Mouse (Mus musculus): ENCODE results near the gene Edf1. TPM values are rescaled to one million over a fixed set of nuclear protein-coding genes. Genes with fewer than 3 reads are reported as not detected.
A peak's percentile ranks its signal among the peaks of the same experiment; 100 is the strongest.
"Not testable (repeated sequence)": the region's sequence is repeated elsewhere in the genome, so short reads cannot be mapped to it uniquely, and the experiment has no call there.

Gene Edf1
- polyA plus RNA-seq, 1 experiment from 2014 or later: 433 TPM

DNA sequence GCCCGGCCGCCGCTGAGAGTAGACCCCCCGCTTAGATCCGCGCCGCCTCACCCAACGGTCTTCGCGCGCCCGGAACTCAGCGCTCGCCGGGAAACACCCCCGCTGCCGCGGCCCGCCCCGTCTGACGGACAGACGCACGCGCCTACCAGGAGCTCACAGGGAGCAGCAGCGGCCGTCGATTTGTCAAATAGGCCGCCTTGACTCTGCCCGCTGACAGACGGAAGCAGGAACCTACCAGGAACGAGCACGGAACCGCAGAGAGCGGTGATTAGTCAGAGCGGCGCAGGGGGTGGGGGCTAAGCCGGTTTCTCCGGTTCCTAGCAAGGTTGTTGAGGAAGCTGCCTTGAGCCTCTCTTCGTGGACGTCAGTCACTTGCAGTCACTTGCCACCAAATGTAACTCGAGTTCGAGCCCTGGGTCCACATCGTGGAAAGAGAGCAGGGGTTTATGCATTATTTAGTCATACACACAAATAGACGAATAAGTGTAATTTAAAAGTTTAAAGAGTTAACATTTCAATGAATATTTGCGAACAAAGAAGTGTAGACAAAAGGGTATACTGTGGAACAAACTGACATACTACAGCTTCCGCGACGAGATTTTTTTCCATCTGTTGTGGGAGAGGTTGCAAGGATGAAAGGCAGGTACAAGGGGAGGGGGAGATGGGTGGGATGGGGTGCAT lies 10.7 kb upstream of the Edf1 start, which contains the start of gene Traf2:
Gene Traf2, minus strand, starts transcription at position 130 of the 681 bp plus-strand sequence.
- Histone ChIP-seq H3K27ac (replicated peaks) (peak within 1 kb of the TSS; percentile 51), H3K4me1 (peaks cover 19% of the 10 kb centered on the region), H3K4me3 (replicated peaks) (peak within 1 kb of the TSS; percentile 65), H3K4me2 (peak within 1 kb of the TSS; percentile 82), H3K9me3 (replicated peaks) (no peaks in the 10 kb centered on the region), H3K9ac (replicated peaks) (peak within 1 kb of the TSS; percentile 64), H3K27me3 (replicated peaks) (no peaks in the 10 kb centered on the region), H3K36me3 (no peaks in the 10 kb centered on the region)
- peak; percentile 99 for ATAC-seq (ENCODE audit: low FRiP score)
- WGBS: 3% methylated on average over 48 of the region's 48 CpGs

DNA sequence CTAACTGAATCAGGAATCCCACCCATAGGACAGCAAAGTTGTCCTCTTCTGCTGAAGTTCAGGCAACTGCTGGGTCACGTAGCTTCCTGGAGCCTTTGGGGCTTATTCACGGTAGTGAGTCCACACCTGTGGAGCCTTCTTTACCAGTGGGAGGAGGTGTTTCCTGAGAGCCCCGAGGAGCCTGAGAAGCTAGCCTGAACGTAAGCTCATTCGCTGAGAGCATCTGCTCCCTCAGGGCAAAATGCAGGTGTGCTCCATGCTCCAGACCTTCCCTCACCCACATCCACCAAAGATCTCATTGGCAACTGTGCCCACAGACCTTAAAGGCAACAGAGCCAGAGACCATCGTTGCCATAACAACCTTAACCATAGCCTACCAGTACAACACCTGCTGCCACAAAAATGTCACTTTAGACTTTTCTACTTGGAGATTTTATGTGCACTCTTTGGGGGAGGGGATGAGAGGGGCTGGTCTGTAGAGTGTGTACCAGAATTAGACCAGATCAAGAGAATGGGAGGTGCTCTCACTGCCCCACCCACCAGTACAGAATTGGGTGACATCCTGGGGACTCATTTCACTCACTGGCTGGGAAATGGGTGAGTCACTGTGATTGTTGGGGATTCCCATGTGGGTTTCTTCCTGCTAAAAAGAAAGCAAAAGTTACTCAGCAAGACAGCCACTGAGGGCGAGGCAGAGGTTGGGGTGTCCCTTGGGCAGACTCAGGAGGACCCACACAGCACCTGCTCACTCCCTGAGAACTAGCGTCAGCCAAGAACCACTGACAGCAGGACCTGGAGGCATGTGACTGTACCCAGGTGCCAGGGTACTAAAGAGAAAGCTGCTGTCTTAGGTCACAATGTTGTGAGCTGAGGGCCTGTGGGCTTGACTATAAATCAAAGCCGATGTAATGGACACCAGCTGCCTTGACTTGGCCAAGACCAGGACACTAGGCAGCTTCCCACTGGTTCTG lies 8.3 kb upstream of the Edf1 start:
- 79% methylated on average over 9 of the region's 9 CpGs for whole genome bisulfite sequencing
- Histone ChIP-seq H3K27ac (replicated peaks) (no peak overlapping the region), H3K36me3 (no peaks in the 10 kb centered on the region), H3K9ac (replicated peaks) (no peak overlapping the region), H3K27me3 (replicated peaks) (no peaks in the 10 kb centered on the region), H3K4me2 (no peak overlapping the region), H3K4me3 (replicated peaks) (no peak overlapping the region), H3K9me3 (replicated peaks) (no peaks in the 10 kb centered on the region), H3K4me1 (peaks cover 16% of the 10 kb centered on the region)
- ATAC-seq (ENCODE audit: low FRiP score): no peak

DNA sequence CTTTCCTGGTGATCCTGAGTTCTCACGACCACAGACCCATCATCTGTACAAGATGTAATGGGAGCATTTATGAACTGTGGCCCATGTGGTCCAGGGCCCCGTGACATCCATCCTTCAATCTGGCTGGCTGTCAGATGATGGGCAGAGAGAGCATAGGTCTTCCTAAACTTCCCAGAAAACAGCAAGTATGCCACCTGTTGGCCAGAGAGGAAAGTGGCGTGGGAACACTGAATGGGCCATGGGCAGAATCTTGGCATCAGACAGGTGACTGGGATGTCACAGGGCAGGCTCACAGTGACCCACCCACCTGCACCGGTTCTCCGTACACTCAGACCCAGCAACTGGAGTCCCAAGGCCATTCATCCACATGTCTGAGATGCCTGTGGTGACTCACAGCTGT lies 6.5 kb upstream of the Edf1 start:
- no peak for ATAC-seq (ENCODE audit: low FRiP score)
- Histone ChIP-seq H3K27me3 (replicated peaks) (no peaks in the 10 kb centered on the region), H3K27ac (replicated peaks) (no peak overlapping the region), H3K9ac (replicated peaks) (no peak overlapping the region), H3K4me1 (peaks cover 8% of the 10 kb centered on the region), H3K36me3 (no peaks in the 10 kb centered on the region), H3K9me3 (replicated peaks) (no peaks in the 10 kb centered on the region), H3K4me3 (replicated peaks) (no peak overlapping the region), H3K4me2 (no peak overlapping the region)
- WGBS: 42% methylated on average over 5 of the region's 5 CpGs

DNA sequence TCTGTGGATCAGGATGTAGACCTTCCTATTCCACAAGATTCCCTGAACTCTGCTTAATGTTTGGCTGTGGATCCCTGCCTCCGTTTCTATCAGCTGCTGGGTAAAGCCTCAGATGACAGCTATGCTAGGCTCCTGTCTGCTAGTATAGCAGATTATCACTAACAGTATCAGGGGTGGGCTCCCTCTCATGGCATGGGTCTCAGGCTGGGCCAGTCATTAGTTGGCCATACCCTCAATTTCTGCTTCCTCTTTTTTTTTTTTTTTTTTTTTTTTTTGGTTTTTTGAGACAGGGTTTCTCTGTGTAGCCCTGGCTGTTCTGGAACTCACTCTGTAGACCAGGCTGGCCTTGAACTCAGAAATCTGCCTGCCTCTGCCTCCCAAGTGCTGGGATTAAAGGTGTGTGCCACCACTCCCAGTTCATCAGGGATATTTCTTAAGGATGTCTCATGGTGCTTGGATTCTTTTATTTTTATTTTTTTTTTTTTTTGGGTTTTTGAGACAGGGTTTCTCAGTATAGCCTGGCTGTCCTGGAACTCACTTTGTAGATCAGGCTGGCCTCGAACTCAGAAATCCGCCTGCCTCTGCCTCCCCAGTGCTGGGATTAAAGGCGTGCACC lies 4.4 kb upstream of the Edf1 start:
- H3K4me1 ChIP-seq: peaks cover 13% of the 10 kb centered on the region
- ATAC-seq (ENCODE audit: low FRiP score); H3K27ac ChIP-seq (replicated peaks); H3K4me2 ChIP-seq; H3K4me3 ChIP-seq (replicated peaks); H3K9ac ChIP-seq (replicated peaks); H3K27me3 ChIP-seq (replicated peaks); H3K9me3 ChIP-seq (replicated peaks); H3K36me3 ChIP-seq: not testable (repeated sequence)
- 90% methylated on average over 4 of the region's 4 CpGs for WGBS

DNA sequence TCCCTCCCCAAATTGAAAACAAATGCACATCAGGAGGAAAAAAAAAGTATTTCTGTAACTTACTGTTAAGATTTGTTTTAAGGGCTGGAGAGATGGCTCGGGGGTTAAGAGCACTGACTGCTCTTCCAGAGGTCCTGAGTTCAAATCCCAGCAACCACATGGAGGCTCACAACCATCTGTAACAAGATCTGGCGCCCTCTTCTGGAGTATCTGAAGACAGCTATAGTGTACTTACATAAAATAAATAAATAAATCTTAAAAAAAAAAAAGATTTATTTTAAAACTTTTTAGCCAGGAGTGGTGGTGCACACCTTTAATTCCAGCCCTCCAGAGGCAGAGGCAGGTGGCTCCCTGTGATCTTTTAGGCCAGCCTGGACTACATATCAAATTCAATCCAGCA lies 2.2 kb upstream of the Edf1 start:
- not testable (repeated sequence) for H3K9me3 ChIP-seq (replicated peaks); H3K9ac ChIP-seq (replicated peaks); H3K27ac ChIP-seq (replicated peaks); H3K4me3 ChIP-seq (replicated peaks); H3K36me3 ChIP-seq; H3K4me2 ChIP-seq; ATAC-seq (ENCODE audit: low FRiP score); H3K27me3 ChIP-seq (replicated peaks)
- WGBS: 57% methylated on average over 2 of the region's 2 CpGs
- peaks cover 30% of the 10 kb centered on the region for H3K4me1 ChIP-seq

DNA sequence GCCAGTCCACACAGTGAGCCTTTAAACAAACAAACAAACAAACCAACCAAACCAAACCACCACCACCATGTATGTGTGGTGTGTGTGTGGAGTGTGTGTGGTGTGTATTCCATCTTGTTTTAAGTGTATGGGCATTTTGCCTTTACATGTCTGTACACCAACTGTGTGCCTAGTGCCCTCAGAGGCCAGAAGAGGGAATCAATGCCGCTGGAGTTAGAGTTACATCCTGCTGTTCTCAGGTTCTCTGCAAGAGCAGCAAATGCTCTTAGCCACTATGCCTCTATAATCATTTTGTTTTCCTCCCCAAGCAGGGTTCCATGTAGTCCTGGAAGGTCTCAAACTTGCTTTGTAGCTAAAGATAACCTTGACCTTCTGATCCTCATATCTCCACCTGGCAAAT lies 1.4 kb upstream of the Edf1 start:
- 39% methylated on average over 1 of the region's 1 CpGs for WGBS
- H3K4me1 ChIP-seq: peaks cover 30% of the 10 kb centered on the region
- ATAC-seq (ENCODE audit: low FRiP score): no peak
- H3K9ac ChIP-seq (replicated peaks): no peak overlapping the region
- no peaks in the 10 kb centered on the region for H3K27me3 ChIP-seq (replicated peaks)
- no peak overlapping the region for H3K27ac ChIP-seq (replicated peaks)
- no peaks in the 10 kb centered on the region for H3K9me3 ChIP-seq (replicated peaks)
- H3K4me3 ChIP-seq (replicated peaks): no peak overlapping the region
- H3K36me3 ChIP-seq: peaks cover 18% of the 10 kb centered on the region
- H3K4me2 ChIP-seq: 0 out of 2 replicates have a peak overlapping the region, but pooled peaks have one; percentile 84

DNA sequence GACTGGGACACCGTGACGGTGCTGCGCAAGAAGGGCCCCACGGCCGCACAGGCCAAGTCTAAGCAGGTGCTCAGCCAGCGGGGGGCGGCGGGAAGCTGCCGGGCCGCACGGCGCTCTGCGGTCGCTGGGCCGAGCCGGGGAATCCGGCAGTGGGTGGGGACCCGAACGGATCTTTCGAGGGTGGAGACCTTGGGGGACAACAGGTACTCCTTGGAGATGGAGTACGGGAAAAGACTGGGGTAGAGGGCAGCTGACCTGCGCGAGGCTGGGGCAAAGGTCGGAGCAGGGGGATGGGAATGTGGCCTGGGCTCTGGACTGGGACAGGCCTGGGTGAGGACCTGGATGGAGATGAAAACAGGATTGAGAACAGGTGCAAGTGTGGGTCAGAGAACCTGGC lies 315 bp downstream of the Edf1 start:
- Histone ChIP-seq H3K4me3 (replicated peaks) (peak overlapping the region; percentile 87), H3K4me2 (peak overlapping the region; percentile 84), H3K36me3 (peaks cover 34% of the 10 kb centered on the region), H3K4me1 (peaks cover 30% of the 10 kb centered on the region), H3K27me3 (replicated peaks) (no peaks in the 10 kb centered on the region), H3K9me3 (replicated peaks) (no peaks in the 10 kb centered on the region), H3K27ac (replicated peaks) (peak overlapping the region; percentile 80), H3K9ac (replicated peaks) (peak overlapping the region; percentile 97)
- 0 out of 2 replicates have a peak, but pooled peaks have one; percentile 16 for ATAC-seq (ENCODE audit: low FRiP score)
- WGBS: under 1% methylated on average over 24 of the region's 24 CpGs

DNA sequence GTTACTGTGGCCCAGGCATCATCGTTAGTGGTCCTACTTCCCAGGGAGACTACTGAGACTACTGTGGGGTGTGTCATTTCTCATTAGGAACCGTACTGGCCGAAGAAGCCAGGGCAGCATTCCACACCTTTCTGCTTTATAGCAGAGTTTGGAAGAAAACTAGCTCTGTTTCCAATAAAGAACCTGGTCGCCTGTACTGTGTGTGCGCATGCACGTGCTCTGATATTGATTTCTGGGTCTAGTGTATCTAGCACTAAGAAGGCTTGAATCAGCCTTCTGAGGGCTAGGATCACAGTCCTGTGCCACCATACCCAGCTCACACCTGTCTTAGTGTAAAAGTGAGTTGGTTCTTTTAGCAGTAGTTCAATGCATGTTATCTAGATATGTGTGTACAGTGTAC lies 1.1 kb downstream of the Edf1 start:
- WGBS: 76% methylated on average over 6 of the region's 6 CpGs
- Histone ChIP-seq H3K9ac (replicated peaks) (peak overlapping the region; percentile 97), H3K27ac (replicated peaks) (no peak overlapping the region), H3K4me2 (peak overlapping the region; percentile 84), H3K9me3 (replicated peaks) (no peaks in the 10 kb centered on the region), H3K4me3 (replicated peaks) (peak overlapping the region; percentile 87), H3K4me1 (peaks cover 30% of the 10 kb centered on the region), H3K27me3 (replicated peaks) (no peaks in the 10 kb centered on the region), H3K36me3 (peaks cover 42% of the 10 kb centered on the region)
- ATAC-seq (ENCODE audit: low FRiP score): no peak

DNA sequence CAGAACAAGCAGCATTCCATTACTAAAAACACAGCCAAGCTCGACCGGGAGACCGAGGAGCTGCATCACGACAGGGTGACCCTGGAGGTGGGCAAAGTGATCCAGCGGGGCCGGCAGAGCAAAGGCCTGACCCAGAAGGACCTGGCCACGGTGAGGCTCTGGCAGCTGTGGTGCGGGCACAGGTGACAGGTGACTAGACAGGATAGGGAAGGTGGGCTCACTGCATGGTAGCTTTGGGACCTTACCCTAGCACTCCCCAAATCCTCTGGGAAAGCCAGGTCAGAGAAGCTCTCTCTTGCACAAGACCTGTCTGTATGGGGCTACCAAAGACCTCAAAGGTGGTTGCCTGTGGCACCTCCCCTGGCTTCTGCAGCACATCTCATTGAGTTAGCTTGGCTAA lies 2.9 kb downstream of the Edf1 start:
- Histone ChIP-seq H3K36me3 (peaks cover 54% of the 10 kb centered on the region), H3K27me3 (replicated peaks) (no peaks in the 10 kb centered on the region), H3K4me3 (replicated peaks) (no peak overlapping the region), H3K9ac (replicated peaks) (no peak overlapping the region), H3K9me3 (replicated peaks) (no peaks in the 10 kb centered on the region), H3K4me1 (peaks cover 30% of the 10 kb centered on the region), H3K27ac (replicated peaks) (no peak overlapping the region), H3K4me2 (no peak overlapping the region)
- WGBS: 94% methylated on average over 8 of the region's 8 CpGs
- ATAC-seq (ENCODE audit: low FRiP score): no peak

DNA sequence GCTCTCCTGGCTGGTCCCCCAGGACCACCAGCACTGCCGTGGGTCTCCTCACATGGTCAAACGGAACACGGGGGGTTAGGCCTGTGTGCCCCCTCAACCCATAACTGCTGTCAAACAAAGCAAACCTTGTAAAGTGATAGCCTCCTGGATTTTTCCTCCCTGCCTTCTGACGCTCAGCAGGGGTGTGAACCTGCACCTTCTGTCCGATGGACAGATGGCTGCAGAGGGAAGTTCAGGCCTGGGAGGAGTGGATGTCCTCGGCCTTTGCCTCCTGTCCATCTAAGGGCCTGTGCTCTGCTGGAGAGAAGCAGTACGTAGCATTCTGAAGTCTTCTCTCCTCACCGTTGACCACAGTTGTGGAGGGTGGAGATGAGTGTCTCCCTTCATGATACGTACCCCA lies 4.3 kb downstream of the Edf1 start:
- H3K9me3 ChIP-seq (replicated peaks): no peaks in the 10 kb centered on the region
- no peak overlapping the region for H3K4me2 ChIP-seq
- H3K27me3 ChIP-seq (replicated peaks): no peaks in the 10 kb centered on the region
- no peak for ATAC-seq (ENCODE audit: low FRiP score)
- WGBS: 91% methylated on average over 9 of the region's 9 CpGs
- H3K36me3 ChIP-seq: peaks cover 56% of the 10 kb centered on the region
- peaks cover 22% of the 10 kb centered on the region for H3K4me1 ChIP-seq
- H3K9ac ChIP-seq (replicated peaks): no peak overlapping the region
- H3K27ac ChIP-seq (replicated peaks): no peak overlapping the region
- no peak overlapping the region for H3K4me3 ChIP-seq (replicated peaks)

DNA sequence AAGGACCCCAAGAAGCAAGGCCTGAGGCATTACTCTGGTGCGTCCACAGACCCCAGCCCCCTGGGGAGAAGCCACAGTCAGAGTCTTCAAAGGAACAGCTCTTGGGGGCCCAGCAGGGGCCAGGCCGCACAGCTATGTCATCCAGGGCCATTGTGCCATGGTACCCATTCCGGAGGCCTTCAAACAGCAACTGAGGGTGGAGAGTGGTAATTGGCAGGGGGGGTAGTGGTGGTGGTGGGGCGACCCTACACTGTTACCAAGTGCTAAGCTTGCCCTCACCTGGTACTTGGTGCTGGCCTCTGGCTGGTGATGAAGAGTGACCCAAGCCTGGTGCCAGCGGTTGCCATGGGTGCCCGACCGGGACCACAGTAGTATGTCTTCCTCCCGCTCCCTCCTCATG lies 8.1 kb downstream of the Edf1 start:
- WGBS: 87% methylated on average over 8 of the region's 8 CpGs
- H3K27ac ChIP-seq (replicated peaks): no peak overlapping the region

More for the DNA sequence above, 8.1 kb downstream of the Edf1 start:
- no peak overlapping the region for H3K4me3 ChIP-seq (replicated peaks)
- no peaks in the 10 kb centered on the region for H3K4me1 ChIP-seq
- 0 out of 2 replicates have a peak, but pooled peaks have one; percentile 7 for ATAC-seq (ENCODE audit: low FRiP score)
- H3K9ac ChIP-seq (replicated peaks): no peak overlapping the region
- no peaks in the 10 kb centered on the region for H3K9me3 ChIP-seq (replicated peaks)
- H3K4me2 ChIP-seq: no peak overlapping the region
- no peaks in the 10 kb centered on the region for H3K27me3 ChIP-seq (replicated peaks)
- peaks cover 64% of the 10 kb centered on the region for H3K36me3 ChIP-seq
